Mouse (Mus musculus) intestine, embryonic 16.5 days (tissue): ENCODE data around the gene Stn1. TPM values are rescaled to one million over a fixed set of nuclear protein-coding genes. Genes with fewer than 3 reads are reported as not detected.
A peak's percentile ranks its signal among the peaks of the same experiment; 100 is the strongest.

Experiments used
- ATAC-seq: fragments of 200-750 bp; cut with Nextera tagmentation; 2 replicates; pipeline ENCODE4 v1.8.0; 2017; ENCODE audit warnings: moderate TSS enrichment, moderate library complexity
- H3K27ac ChIP-seq: fragments of 300-500 bp; sonication (generic); 2 replicates; pipeline ENCODE4 v1.5.1; 2014; ENCODE audit warnings: mild to moderate bottlenecking, low read length
- H3K27me3 ChIP-seq: fragments of 300-500 bp; sonication (generic); replicated peaks from 2 replicates; pipeline ENCODE4 v1.6.1; 2014; ENCODE audit warnings: low read length, control low read depth, mixed read lengths; ENCODE audit not compliant: control insufficient read depth, insufficient read depth
- H3K36me3 ChIP-seq: fragments of 300-500 bp; sonication (generic); 2 replicates; pipeline ENCODE4 v1.6.1; 2014; ENCODE audit warnings: low read length, control low read depth; ENCODE audit not compliant: control insufficient read depth, insufficient read depth
- H3K4me1 ChIP-seq: fragments of 300-500 bp; sonication (generic); 2 replicates; pipeline ENCODE4 v1.6.1; 2014; ENCODE audit warnings: low read length, control low read depth, mixed read lengths; ENCODE audit not compliant: control insufficient read depth, insufficient read depth
- H3K4me2 ChIP-seq: fragments of 300-500 bp; sonication (generic); 2 replicates; pipeline ENCODE4 v1.6.1; 2014; ENCODE audit warnings: low read depth, low read length, control low read depth
- H3K4me3 ChIP-seq: fragments of 300-500 bp; sonication (generic); 2 replicates; pipeline ENCODE4 v1.5.1; 2014; ENCODE audit warnings: mild to moderate bottlenecking, low read length
- H3K9ac ChIP-seq: fragments of 300-500 bp; sonication (generic); 2 replicates; pipeline ENCODE4 v1.6.1; 2014; ENCODE audit warnings: low read depth, low read length
- H3K9me3 ChIP-seq: fragments of 300-500 bp; sonication (generic); 2 replicates; pipeline ENCODE4 v1.6.1; 2016; ENCODE audit warnings: low read length, control low read depth; ENCODE audit not compliant: control insufficient read depth
- WGBS: fragments of 180-500 bp; shearing (Covaris S2); extraction: QIAGEN DNeasy Blood & Tissue Kit; methylation state at CpG from one replicate; pipeline ENCODE4 v1.1.7; 2014; 5-methylcytosine and 5-hydroxymethylcytosine counted together
- polyA plus RNA-seq: library from polyadenylated mRNA; unstranded; fragments of >200 nt; fragmentation: Nextera tagmentation; extraction: Ambion mirVana; gene quantifications from 2 replicates; pipeline ENCODE4 v1.2.1, GENCODE M21; 2015

Gene Stn1
- polyA plus RNA-seq, 1 experiment from 2014 or later, result 43.9 TPM

GRCm38 (mm10) chr19:47507128-47508121 is 29.9 kb downstream of the Stn1 start:
- 0 out of 2 replicates have a peak, but pooled peaks cover 2% of the 10 kb centered on the region for H3K36me3 ChIP-seq
- ATAC-seq, result 0 out of 2 replicates have a peak, but pooled peaks have one; percentile 8
- 0 out of 2 replicates have a peak overlapping the region, but pooled peaks have one; percentile 26 for H3K4me2 ChIP-seq
- peak overlapping the region; percentile 79 for H3K27ac ChIP-seq
- H3K27me3 ChIP-seq, result no peaks in the 10 kb centered on the region
- 50% methylated on average over 27 of the region's 27 CpGs for WGBS
- no peak overlapping the region for H3K4me3 ChIP-seq
- H3K4me1 ChIP-seq, result peaks cover 32% of the 10 kb centered on the region
- no peaks in the 10 kb centered on the region for H3K9me3 ChIP-seq
- no peak overlapping the region for H3K9ac ChIP-seq

DNA sequence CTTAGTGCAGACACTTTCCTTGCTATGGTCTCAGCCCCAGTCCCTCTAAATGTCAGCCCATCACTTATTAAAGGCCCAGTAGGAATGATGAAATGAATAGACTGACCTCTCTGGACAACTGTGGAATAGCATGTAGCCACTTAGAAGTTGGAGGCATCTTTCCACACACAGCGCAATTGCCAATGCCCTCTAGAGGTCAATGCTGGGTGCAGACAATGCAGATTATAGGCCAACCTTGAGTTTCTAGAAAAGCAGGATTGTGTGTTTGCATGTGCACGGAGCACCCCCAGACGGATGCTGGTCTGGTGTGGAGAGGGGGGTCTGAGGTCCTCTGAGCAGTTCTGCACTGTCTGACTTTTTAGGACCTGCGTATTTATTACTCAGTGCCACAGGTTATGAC is 33.7 kb downstream of the Stn1 start:
- Histone ChIP-seq H3K9me3 (no peaks in the 10 kb centered on the region), H3K9ac (no peak overlapping the region), H3K36me3 (0 out of 2 replicates have a peak, but pooled peaks cover 2% of the 10 kb centered on the region), H3K27ac (no peak overlapping the region), H3K4me2 (no peak overlapping the region), H3K4me1 (peaks cover 14% of the 10 kb centered on the region), H3K4me3 (no peak overlapping the region), H3K27me3 (no peaks in the 10 kb centered on the region)
- no peak for ATAC-seq
- 70% methylated on average over 4 of the region's 4 CpGs for WGBS

- ATAC-seq, result no peak
- Histone ChIP-seq H3K9ac (no peak overlapping the region), H3K4me3 (no peak overlapping the region), H3K4me1 (peaks cover 4% of the 10 kb centered on the region), H3K4me2 (no peak overlapping the region), H3K36me3 (0 out of 2 replicates have a peak, but pooled peaks cover 2% of the 10 kb centered on the region), H3K27me3 (no peaks in the 10 kb centered on the region), H3K9me3 (no peaks in the 10 kb centered on the region), H3K27ac (no peak overlapping the region)
- WGBS, result 79% methylated on average over 8 of the region's 8 CpGs
Observed at GRCm38 (mm10) chr19:47502563-47502962, 34.7 kb downstream of the Stn1 start.

- H3K9ac ChIP-seq, result no peak overlapping the region
- H3K9me3 ChIP-seq, result no peaks in the 10 kb centered on the region
- H3K36me3 ChIP-seq, result 0 out of 2 replicates have a peak, but pooled peaks cover under 1% of the 10 kb centered on the region
- H3K4me3 ChIP-seq, result no peak overlapping the region
- H3K4me2 ChIP-seq, result no peak overlapping the region
- H3K4me1 ChIP-seq, result no peaks in the 10 kb centered on the region
- no peak overlapping the region for H3K27ac ChIP-seq
- no peaks in the 10 kb centered on the region for H3K27me3 ChIP-seq
- 75% methylated on average over 11 of the region's 11 CpGs for WGBS
- ATAC-seq, result no peak
Observed at GRCm38 (mm10) chr19:47500389-47501011, 36.8 kb downstream of the Stn1 start.

DNA sequence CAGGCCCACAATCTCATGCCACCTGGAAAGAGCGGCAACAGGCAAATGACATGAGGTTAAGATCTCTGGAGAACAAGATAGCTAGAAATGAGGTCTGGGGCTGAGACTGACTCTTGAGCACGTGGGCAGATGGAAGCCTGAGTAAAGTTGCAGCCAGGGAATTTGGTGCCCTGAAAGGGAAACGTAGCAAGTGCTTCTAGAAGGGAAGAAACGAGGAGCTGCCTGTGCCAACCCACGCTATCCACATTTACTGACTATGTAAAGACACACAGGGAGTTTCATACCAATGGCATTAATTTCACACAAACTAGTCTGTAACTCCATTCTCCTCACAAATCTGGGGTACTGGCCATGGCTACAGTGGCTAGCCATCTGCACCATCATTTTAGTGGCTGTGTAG is 37.5 kb downstream of the Stn1 start:
- no peaks in the 10 kb centered on the region for H3K4me1 ChIP-seq
- no peak overlapping the region for H3K4me2 ChIP-seq
- H3K9me3 ChIP-seq, result no peaks in the 10 kb centered on the region
- H3K27me3 ChIP-seq, result no peaks in the 10 kb centered on the region
- H3K9ac ChIP-seq, result no peak overlapping the region
- no peak overlapping the region for H3K4me3 ChIP-seq
- H3K36me3 ChIP-seq, result no peaks in the 10 kb centered on the region
- no peak overlapping the region for H3K27ac ChIP-seq
- no peak for ATAC-seq
- 92% methylated on average over 5 of the region's 5 CpGs for WGBS

DNA sequence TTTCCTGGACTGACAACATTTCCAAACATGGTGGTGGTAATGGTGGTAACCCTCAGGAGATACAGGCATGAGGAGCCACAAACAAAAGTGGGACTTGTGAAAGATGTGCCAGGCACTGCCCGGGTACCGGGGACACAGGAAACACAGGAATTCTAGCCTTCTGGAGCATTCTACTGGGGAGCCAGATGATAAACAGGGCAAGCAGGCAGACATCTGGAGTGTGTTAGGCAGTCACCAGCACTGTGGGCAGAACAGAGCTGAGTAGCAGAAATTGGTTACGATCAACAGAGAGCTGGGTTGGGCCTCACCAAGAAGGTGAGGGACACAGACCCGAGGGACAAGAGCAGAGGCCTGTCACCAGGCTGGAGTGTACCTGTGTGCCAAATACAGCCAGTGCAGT is 38.4 kb downstream of the Stn1 start:
- WGBS, result 43% methylated on average over 4 of the region's 4 CpGs
- H3K9ac ChIP-seq, result no peak overlapping the region; the same call in 1 of the 2 replicates

GRCm38 (mm10) chr19:47497736-47498135 is 39.6 kb downstream of the Stn1 start:
- Histone ChIP-seq H3K9me3 (no peaks in the 10 kb centered on the region), H3K27ac (no peak overlapping the region), H3K9ac (no peak overlapping the region), H3K4me2 (no peak overlapping the region), H3K4me1 (no peaks in the 10 kb centered on the region), H3K27me3 (no peaks in the 10 kb centered on the region), H3K36me3 (no peaks in the 10 kb centered on the region), H3K4me3 (no peak overlapping the region)
- WGBS, result 84% methylated on average over 6 of the region's 6 CpGs
- ATAC-seq, result no peak

More for the DNA sequence above, 38.4 kb downstream of the Stn1 start:
- H3K4me3 ChIP-seq, result no peak overlapping the region
- H3K27ac ChIP-seq, result no peak overlapping the region
- H3K4me1 ChIP-seq, result no peaks in the 10 kb centered on the region
- no peak overlapping the region for H3K4me2 ChIP-seq
- no peaks in the 10 kb centered on the region for H3K27me3 ChIP-seq
- no peaks in the 10 kb centered on the region for H3K36me3 ChIP-seq
- no peaks in the 10 kb centered on the region for H3K9me3 ChIP-seq
- ATAC-seq, result no peak

- H3K27me3 ChIP-seq, result no peaks in the 10 kb centered on the region
- ATAC-seq, result no peak
- H3K4me3 ChIP-seq, result no peak overlapping the region
- 79% methylated on average over 9 of the region's 9 CpGs for WGBS
- H3K27ac ChIP-seq, result no peak overlapping the region
- H3K36me3 ChIP-seq, result no peaks in the 10 kb centered on the region
- no peaks in the 10 kb centered on the region for H3K9me3 ChIP-seq
- no peak overlapping the region for H3K9ac ChIP-seq
- H3K4me1 ChIP-seq, result peaks cover 1% of the 10 kb centered on the region; the same call in 1 of the 2 replicates
- no peak overlapping the region for H3K4me2 ChIP-seq
Observed at GRCm38 (mm10) chr19:47497313-47497712, 40.0 kb downstream of the Stn1 start.
